Mouse (Mus musculus) A20 (cell line): ENCODE data around the gene Amfr.
A peak's percentile ranks its signal among the peaks of the same experiment; 100 is the strongest.

ENCODE experiments used
- DNase-seq: peaks from one replicate; pipeline ENCODE4 v3.0.0-alpha.2; 2011; ENCODE audit warnings: low read depth, low spot score

The Amfr gene

GRCm38 (mm10) chr8:93981679-93982215, 30.9 kb downstream of the Amfr start:
- DNase-seq: no peak

- DNase-seq: no peak
Observed at GRCm38 (mm10) chr8:93980141-93980540, 32.5 kb downstream of the Amfr start.

GRCm38 (mm10) chr8:93976446-93977211, 36.0 kb downstream of the Amfr start:
- no peak for DNase-seq

- no peak for DNase-seq
Observed at GRCm38 (mm10) chr8:93975358-93975757, 37.3 kb downstream of the Amfr start.

GRCm38 (mm10) chr8:93974602-93975186, 37.9 kb downstream of the Amfr start:
- DNase-seq: no peak

- DNase-seq: no peak
Observed at GRCm38 (mm10) chr8:93973831-93974375, 38.7 kb downstream of the Amfr start.

GRCm38 (mm10) chr8:93972971-93973734, 39.5 kb downstream of the Amfr start:
- DNase-seq: no peak

GRCm38 (mm10) chr8:93972211-93972610, 40.4 kb downstream of the Amfr start:
- DNase-seq: no peak

GRCm38 (mm10) chr8:93971451-93971850, 41.2 kb downstream of the Amfr start:
- DNase-seq: no peak

- DNase-seq: no peak
Observed at GRCm38 (mm10) chr8:93969626-93970340, 42.9 kb downstream of the Amfr start.

GRCm38 (mm10) chr8:93968293-93968692, 44.3 kb downstream of the Amfr start:
- no peak for DNase-seq

GRCm38 (mm10) chr8:93960909-93961308, 51.7 kb downstream of the Amfr start:
- peak; percentile 9 for DNase-seq

- DNase-seq: no peak
Observed at GRCm38 (mm10) chr8:93958402-93958801, 54.2 kb downstream of the Amfr start.

- no peak for DNase-seq
Observed at GRCm38 (mm10) chr8:93952511-93952910, 60.1 kb downstream of the Amfr start.

GRCm38 (mm10) chr8:93950133-93950532, 62.5 kb downstream of the Amfr start:
- no peak for DNase-seq

GRCm38 (mm10) chr8:93946397-93946796, 66.2 kb downstream of the Amfr start:
- no peak for DNase-seq

GRCm38 (mm10) chr8:93945781-93946180, 66.9 kb downstream of the Amfr start:
- DNase-seq: no peak

GRCm38 (mm10) chr8:93941636-93942054, 71.0 kb downstream of the Amfr start:
- DNase-seq: no peak

- DNase-seq: no peak
Observed at GRCm38 (mm10) chr8:93940542-93941423, 71.9 kb downstream of the Amfr start.

- DNase-seq: no peak
Observed at GRCm38 (mm10) chr8:93938193-93938592, 74.4 kb downstream of the Amfr start.
